Mouse (Mus musculus) c-Kit-negative CD71-positive TER-119-positive erythroid progenitor cells, embryonic 14.5 days (primary cell): ENCODE results near the gene Upk3a.
"Not testable (repeated sequence)": the region's sequence is repeated elsewhere in the genome, so short reads cannot be mapped to it uniquely, and the experiment has no call there.

Source experiments
- DNase-seq: peaks from one replicate; pipeline ENCODE4 v3.0.0-alpha.2; 2013; ENCODE audit warnings: low read depth, low spot score

The Upk3a gene

GRCm38 (mm10) chr15:85000984-85001982 is 15.7 kb upstream of the Upk3a start:
- DNase-seq, result peak; percentile 25

- DNase-seq, result no peak
Observed at GRCm38 (mm10) chr15:85009666-85010065, 7.3 kb upstream of the Upk3a start.

GRCm38 (mm10) chr15:85011895-85012661 is 4.9 kb upstream of the Upk3a start:
- no peak for DNase-seq

- DNase-seq, result no peak
Observed at GRCm38 (mm10) chr15:85012662-85013054, 4.3 kb upstream of the Upk3a start.

- no peak for DNase-seq
Observed at GRCm38 (mm10) chr15:85015771-85016170, 1.2 kb upstream of the Upk3a start.

- no peak for DNase-seq
Observed at GRCm38 (mm10) chr15:85022211-85022610, 5.3 kb downstream of the Upk3a start.

- no peak for DNase-seq
Observed at GRCm38 (mm10) chr15:85026197-85026596, 9.3 kb downstream of the Upk3a start.

- no peak for DNase-seq
Observed at GRCm38 (mm10) chr15:85027740-85028139, 10.8 kb downstream of the Upk3a start.

- not testable (repeated sequence) for DNase-seq
Observed at GRCm38 (mm10) chr15:85028648-85029047, 11.7 kb downstream of the Upk3a start, which contains the start of gene Fam118a. Gene Fam118a (plus strand): TSS chr15:85028948.

GRCm38 (mm10) chr15:85030643-85031042 is 13.7 kb downstream of the Upk3a start:
- not testable (repeated sequence) for DNase-seq

GRCm38 (mm10) chr15:85031866-85032265 is 14.9 kb downstream of the Upk3a start:
- no peak for DNase-seq

GRCm38 (mm10) chr15:85033916-85034315 is 17.0 kb downstream of the Upk3a start:
- DNase-seq, result not testable (repeated sequence)

GRCm38 (mm10) chr15:85036566-85037342 is 19.8 kb downstream of the Upk3a start:
- peak; percentile 94 for DNase-seq

GRCm38 (mm10) chr15:85037343-85037690 is 20.4 kb downstream of the Upk3a start:
- DNase-seq, result no peak

- no peak for DNase-seq
Observed at GRCm38 (mm10) chr15:85041546-85042225, 24.7 kb downstream of the Upk3a start.

GRCm38 (mm10) chr15:85042361-85042954 is 25.5 kb downstream of the Upk3a start:
- DNase-seq, result no peak

- no peak for DNase-seq
Observed at GRCm38 (mm10) chr15:85043116-85043515, 26.2 kb downstream of the Upk3a start.

- DNase-seq, result no peak
Observed at GRCm38 (mm10) chr15:85043761-85044160, 26.8 kb downstream of the Upk3a start.

- no peak for DNase-seq
Observed at GRCm38 (mm10) chr15:85046230-85046950, 29.4 kb downstream of the Upk3a start.

GRCm38 (mm10) chr15:85047865-85048264 is 30.9 kb downstream of the Upk3a start:
- DNase-seq, result no peak
